Mouse (Mus musculus): ENCODE results near the gene Rplp0.
A peak's percentile ranks its signal among the peaks of the same experiment; 100 is the strongest.
"Not testable (repeated sequence)": the region's sequence is repeated elsewhere in the genome, so short reads cannot be mapped to it uniquely, and the experiment has no call there.

Gene Rplp0

GRCm38 (mm10) chr5:115559237-115560101 lies at the start of gene Rplp0:
TSS of gene Rplp0 (plus strand) at chr5:115559467.
- DNase-seq (ENCODE audit: low spot score in 2 of 2): peak; percentile 100

- no peak for DNase-seq (ENCODE audit: low spot score in 2 of 2)
These were observed 49.2 kb upstream of the Rplp0 start for GRCm38 (mm10) chr5:115509790-115510689.

GRCm38 (mm10) chr5:115512375-115512774 lies 46.9 kb upstream of the Rplp0 start:
- no peak for DNase-seq (ENCODE audit: low spot score in 2 of 2)

- DNase-seq (ENCODE audit: low spot score in 2 of 2): no peak
These were observed 46.0 kb upstream of the Rplp0 start for GRCm38 (mm10) chr5:115513246-115513645.

- DNase-seq (ENCODE audit: low spot score in 2 of 2): no peak
These were observed 45.5 kb upstream of the Rplp0 start for GRCm38 (mm10) chr5:115513721-115514120.

GRCm38 (mm10) chr5:115514346-115514745 lies 44.9 kb upstream of the Rplp0 start:
- no peak for DNase-seq (ENCODE audit: low spot score in 2 of 2)

- DNase-seq (ENCODE audit: low spot score in 2 of 2): no peak
These were observed 44.2 kb upstream of the Rplp0 start for GRCm38 (mm10) chr5:115514896-115515587.

GRCm38 (mm10) chr5:115516081-115516907 lies 43.0 kb upstream of the Rplp0 start:
- no peak for DNase-seq (ENCODE audit: low spot score in 2 of 2)

GRCm38 (mm10) chr5:115516908-115517307 lies 42.4 kb upstream of the Rplp0 start:
- DNase-seq (ENCODE audit: low spot score in 2 of 2): no peak

GRCm38 (mm10) chr5:115517501-115517900 lies 41.8 kb upstream of the Rplp0 start:
- no peak for DNase-seq (ENCODE audit: low spot score in 2 of 2)

GRCm38 (mm10) chr5:115518214-115518613 lies 41.1 kb upstream of the Rplp0 start:
- not testable (repeated sequence) for DNase-seq (ENCODE audit: low spot score in 2 of 2)

- no peak for DNase-seq (ENCODE audit: low spot score in 2 of 2)
These were observed 38.9 kb upstream of the Rplp0 start for GRCm38 (mm10) chr5:115520325-115520869.

GRCm38 (mm10) chr5:115521553-115522461 lies 37.5 kb upstream of the Rplp0 start:
- DNase-seq (ENCODE audit: low spot score in 2 of 2): no peak

GRCm38 (mm10) chr5:115522531-115522930 lies 36.7 kb upstream of the Rplp0 start:
- DNase-seq (ENCODE audit: low spot score in 2 of 2): no peak

GRCm38 (mm10) chr5:115522981-115523499 lies 36.2 kb upstream of the Rplp0 start:
- DNase-seq (ENCODE audit: low spot score in 2 of 2): no peak

GRCm38 (mm10) chr5:115523971-115524370 lies 35.3 kb upstream of the Rplp0 start:
- DNase-seq (ENCODE audit: low spot score in 2 of 2): no peak

GRCm38 (mm10) chr5:115524471-115524870 lies 34.8 kb upstream of the Rplp0 start:
- no peak for DNase-seq (ENCODE audit: low spot score in 2 of 2)

GRCm38 (mm10) chr5:115525416-115525815 lies 33.9 kb upstream of the Rplp0 start:
- DNase-seq (ENCODE audit: low spot score in 2 of 2): no peak

GRCm38 (mm10) chr5:115525943-115526342 lies 33.3 kb upstream of the Rplp0 start:
- DNase-seq (ENCODE audit: low spot score in 2 of 2): no peak

All from frontal cortex, postnatal 36 days (tissue).